Mouse (Mus musculus) cerebellum, postnatal 4 days (tissue): ENCODE measurements around the gene Slc6a17.

ENCODE experiments used
- DNase-seq, 2 experiments: peaks; one replicate each; pipeline ENCODE4 v3.0.0; 2022; ENCODE audit warnings: low spot score in 2 of 2, mixed read lengths in 1 of 2

Slc6a17 gene

DNA sequence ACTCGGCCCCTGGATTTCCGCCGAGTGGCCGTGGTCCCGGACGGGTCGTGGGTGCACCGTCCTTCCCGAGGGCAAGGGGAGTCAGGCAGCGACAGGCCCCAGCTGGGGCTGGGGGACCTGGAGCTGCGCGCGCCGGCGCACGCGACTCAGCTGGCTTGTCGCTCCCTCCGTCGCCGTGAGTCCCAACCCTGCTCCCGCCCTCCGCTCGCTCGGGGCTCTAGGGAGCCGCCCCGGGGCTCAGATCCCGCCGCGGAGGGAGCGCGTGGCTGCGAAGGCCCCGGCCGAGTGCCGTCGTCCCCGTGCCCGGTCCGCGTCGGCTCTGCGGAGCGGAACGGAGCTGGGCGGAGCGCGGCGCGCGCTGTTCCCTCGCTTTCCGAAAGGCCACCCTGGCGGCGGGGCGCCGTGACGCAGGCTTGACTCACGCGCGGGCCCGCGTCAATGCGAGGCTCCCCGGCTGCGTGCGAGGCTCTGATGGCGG, at the start of gene Slc6a17:
TSS of gene Slc6a17 (minus strand) at position 388 of the 478 bp plus-strand sequence.
- DNase-seq: peak; percentile 50 to 56

DNA sequence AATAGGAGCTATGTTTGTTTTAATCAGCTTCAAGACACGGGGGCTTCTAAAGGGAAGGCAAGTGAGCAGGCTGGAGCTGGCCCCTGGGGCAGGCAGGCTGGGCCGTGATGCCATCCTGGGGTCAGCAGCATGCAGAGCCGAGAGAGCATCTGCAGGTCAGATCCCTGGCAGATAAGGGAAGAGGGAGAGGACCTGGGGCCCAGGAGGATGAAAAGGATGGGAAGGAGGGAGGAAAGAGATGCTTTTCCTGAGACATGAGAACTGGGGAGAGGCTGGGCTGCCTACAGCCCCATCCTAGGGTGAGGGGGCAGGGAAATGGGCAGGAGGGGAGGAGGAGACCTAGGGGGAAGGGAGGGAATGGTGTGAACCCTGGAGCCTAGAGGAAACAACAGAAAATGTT, 47.5 kb upstream of the Slc6a17 start:
- DNase-seq: no peak

DNA sequence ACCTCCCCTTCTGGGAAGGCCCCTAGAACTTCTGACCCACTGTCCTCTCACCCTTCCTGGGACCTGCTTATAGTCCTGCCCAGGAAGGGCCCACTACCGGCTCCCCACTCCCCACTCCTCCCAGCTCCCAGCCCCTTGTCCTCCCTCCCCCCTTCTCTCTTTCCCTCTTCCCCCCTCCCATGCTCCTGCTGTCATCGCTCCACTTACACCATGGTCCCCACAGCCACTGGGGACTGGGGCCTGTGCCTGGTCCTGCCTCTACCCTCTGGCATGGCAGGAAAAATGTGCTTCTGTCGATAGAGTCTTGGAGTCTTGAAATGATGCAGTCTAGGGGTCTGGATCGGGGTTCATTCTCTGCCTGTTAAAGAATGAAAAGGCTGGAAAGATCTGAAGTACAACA, 46.1 kb upstream of the Slc6a17 start:
- DNase-seq: no peak

GRCm38 (mm10) chr3:107562591-107562990, 44.8 kb upstream of the Slc6a17 start:
- DNase-seq: no peak

GRCm38 (mm10) chr3:107562104-107562503, 44.3 kb upstream of the Slc6a17 start:
- DNase-seq: no peak

DNA sequence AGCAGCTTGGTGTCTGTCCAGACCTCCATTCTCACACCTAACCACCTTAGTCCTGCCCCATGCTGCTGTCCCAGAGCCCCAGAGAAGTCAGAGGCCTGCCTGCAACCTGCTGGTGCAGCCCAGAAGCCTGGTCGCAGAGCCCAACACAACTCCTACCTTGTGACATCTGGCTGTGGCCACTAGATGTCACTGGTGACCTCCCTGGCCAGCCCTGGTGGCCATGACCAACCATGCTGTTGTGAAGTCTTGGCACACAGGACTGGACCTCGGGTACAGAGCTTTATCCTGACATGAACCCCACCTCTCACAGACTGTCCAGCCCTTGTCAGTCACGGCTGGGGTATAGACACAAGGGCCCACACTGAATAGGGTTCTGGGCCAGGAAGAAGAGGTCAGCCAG, 41.4 kb upstream of the Slc6a17 start:
- peak; percentile 55 to 76 for DNase-seq

DNA sequence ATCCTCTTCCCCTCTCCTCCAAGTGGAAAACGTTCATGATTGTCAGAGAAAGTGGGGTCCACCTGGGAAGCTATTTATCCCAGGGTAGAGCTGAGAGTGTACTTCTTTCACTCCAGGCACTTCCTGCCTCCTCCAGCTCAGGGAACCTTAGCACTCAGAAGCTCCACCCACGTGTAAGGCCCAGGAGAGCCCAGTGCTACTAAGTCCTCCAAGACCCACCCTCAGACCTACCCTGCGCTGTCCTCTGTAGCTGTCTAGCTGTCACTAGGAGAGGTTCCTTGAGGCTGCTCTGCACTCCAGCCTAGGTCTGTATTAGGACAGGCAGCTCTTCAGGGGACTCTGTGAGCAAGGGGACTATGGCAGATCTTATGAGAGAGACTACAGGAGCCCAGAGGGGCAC, 40.9 kb upstream of the Slc6a17 start:
- DNase-seq: no peak

GRCm38 (mm10) chr3:107554842-107555241, 37.0 kb upstream of the Slc6a17 start, which contains the start of gene Ubl4b:
TSS of gene Ubl4b (minus strand) at chr3:107555073.
- no peak for DNase-seq

- peak; percentile 72 to 74 for DNase-seq
Observed at GRCm38 (mm10) chr3:107550409-107551049, 32.7 kb upstream of the Slc6a17 start.

DNA sequence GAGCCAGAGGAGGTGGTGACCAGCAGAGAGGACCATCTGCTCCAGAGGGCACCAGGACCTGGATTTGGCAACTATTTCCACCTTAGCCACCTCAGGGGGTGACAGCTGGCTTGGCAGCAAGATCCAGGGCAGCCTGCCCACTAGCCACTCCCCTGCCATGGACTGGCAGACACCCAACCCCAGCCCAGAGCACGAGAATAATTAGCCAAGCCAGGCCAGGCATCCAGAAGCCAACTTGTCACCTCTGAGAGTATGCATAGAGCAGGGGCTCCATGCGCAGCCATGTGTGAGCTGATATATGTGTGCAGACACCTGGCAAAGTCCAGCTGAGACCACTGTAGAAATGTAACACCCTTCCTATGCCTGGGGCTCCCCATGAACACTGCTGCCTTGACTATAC, 29.1 kb upstream of the Slc6a17 start:
- DNase-seq: peak; percentile 62 to 93

GRCm38 (mm10) chr3:107545716-107546412, 28.0 kb upstream of the Slc6a17 start:
- DNase-seq: no peak

GRCm38 (mm10) chr3:107545278-107545677, 27.5 kb upstream of the Slc6a17 start:
- no peak for DNase-seq

GRCm38 (mm10) chr3:107543158-107544080, 25.6 kb upstream of the Slc6a17 start:
- DNase-seq: no peak

- no peak for DNase-seq
Observed at GRCm38 (mm10) chr3:107542584-107542983, 24.8 kb upstream of the Slc6a17 start.

DNA sequence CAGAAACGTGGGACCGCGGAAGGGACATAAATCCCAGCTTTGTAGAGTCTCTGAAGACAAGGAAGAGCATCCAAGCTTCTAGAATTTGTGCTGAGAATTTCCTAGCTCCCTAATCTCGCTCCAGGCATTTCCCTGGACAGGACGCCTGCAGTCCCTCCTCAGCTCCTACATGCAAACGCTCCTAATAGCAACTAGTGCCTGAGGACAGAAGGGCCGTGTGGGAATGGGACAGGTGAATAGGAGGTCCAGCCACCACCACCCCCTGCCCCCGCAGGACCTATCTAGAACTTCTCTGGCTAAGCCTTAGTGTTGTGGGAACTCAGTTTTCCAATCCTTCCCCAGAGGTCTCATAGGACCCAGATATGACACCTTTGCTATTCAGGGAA, 19.7 kb upstream of the Slc6a17 start:
- no peak for DNase-seq

- peak in 1 of 2 experiments; percentile 54 for DNase-seq
Observed at GRCm38 (mm10) chr3:107536810-107537503, 19.1 kb upstream of the Slc6a17 start.

DNA sequence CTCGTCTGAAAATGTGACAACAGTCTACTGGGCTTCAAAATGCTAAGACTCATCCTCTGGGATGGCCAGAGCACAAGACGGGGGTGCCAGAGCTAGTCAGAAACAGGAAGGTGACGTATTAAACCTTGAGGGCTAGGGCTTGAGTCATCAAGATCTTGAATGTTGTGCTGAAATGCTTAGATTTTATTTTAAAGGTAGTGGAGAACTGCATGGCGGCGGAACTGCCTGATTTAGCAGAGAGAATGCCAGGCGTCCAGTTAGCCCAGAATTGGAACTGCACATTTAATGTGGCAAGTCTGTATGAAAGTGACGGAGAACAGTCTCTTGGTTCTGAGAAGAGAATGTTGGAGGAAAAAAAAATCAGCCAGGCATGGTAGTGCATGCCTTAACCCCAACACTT, 17.1 kb upstream of the Slc6a17 start:
- DNase-seq: no peak

- no peak for DNase-seq
Observed at GRCm38 (mm10) chr3:107533532-107533931, 15.7 kb upstream of the Slc6a17 start.

- no peak for DNase-seq
Observed at GRCm38 (mm10) chr3:107530581-107530980, 12.8 kb upstream of the Slc6a17 start.

- DNase-seq: no peak
Observed at GRCm38 (mm10) chr3:107529182-107529581, 11.4 kb upstream of the Slc6a17 start.

- peak in 1 of 2 experiments; percentile 57 for DNase-seq
Observed at GRCm38 (mm10) chr3:107528401-107529118, 10.7 kb upstream of the Slc6a17 start.
